Mouse (Mus musculus) erythroblast, embryonic 14.5 days (primary cell): Measurements from ENCODE around the gene Ugt1a7c.

Source experiments
- GATA1 ChIP-seq: IDR thresholded peaks from 2 replicates; pipeline ENCODE4 v1.6.1; 2012; ENCODE audit warnings: low read length, inconsistent platforms, mixed read lengths
- TAL1 ChIP-seq: IDR thresholded peaks from 3 replicates; pipeline ENCODE4 v1.6.1; 2012; ENCODE audit warnings: low read length, inconsistent platforms, mixed read lengths

DNA sequence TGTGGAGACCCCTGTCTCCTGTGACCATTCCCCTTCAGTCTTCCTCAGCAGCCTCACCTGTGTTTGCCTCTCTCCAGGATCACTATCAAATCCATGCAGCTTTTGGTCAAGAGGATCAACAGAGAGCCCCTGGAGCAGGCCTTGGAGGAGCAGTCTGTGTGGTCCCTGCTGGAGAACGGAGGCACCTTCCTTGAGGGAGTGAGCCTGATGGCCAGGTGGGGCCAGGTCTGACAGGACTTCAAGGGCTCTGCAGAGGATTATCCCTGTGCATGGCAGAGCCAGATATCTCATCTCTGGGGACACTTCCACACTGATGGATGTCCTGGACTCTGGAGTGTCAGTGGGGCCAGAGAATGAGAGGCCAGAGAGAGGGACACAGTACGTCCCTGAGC is 160.6 kb downstream of the Ugt1a7c start:
- TF ChIP-seq GATA1 (no peak), TAL1 (no peak)
